Mouse (Mus musculus) small intestine, adult 2 months (tissue): ENCODE results near the gene Sh2d6.

Experiments
- CTCF ChIP-seq: fragments of 200-500 bp; IDR thresholded peaks from 2 replicates; pipeline ENCODE4 v1.5.1; 2012; ENCODE audit warnings: low read depth, mild to moderate bottlenecking, control low read depth, inconsistent platforms, low read length, moderate library complexity, mixed read lengths; ENCODE audit not compliant: insufficient replicate concordance, insufficient read length; ENCODE audit errors: extremely low read depth
- POLR2A ChIP-seq: fragments of 200-500 bp; IDR thresholded peaks from 2 replicates; pipeline ENCODE4 v1.6.1; 2012; ENCODE audit warnings: low read depth, mild to moderate bottlenecking, control low read depth, inconsistent platforms, low read length, moderate library complexity

DNA sequence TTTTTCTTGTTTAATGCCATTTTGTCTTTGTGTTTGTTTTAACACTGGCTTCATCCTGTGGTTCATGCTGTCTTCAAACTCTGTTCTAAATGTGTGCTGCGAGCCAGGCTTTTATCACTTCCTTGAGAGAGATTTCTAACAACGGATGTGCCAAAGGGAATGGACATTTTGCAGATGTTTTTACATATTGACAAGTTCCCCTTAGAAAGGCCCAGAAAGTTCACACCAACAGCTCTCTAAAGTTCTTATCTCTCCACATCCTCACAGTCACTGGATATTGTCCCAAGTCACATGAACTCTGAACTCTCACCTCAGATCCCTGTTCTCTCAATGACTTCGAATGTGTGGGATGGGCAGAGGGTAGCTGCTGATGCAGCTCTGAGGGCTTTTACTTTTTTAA, 30.4 kb downstream of the Sh2d6 start:
- TF ChIP-seq CTCF (no peak), POLR2A (no peak)
